Mouse (Mus musculus): ENCODE data around the gene Abhd13.

The Abhd13 gene

DNA sequence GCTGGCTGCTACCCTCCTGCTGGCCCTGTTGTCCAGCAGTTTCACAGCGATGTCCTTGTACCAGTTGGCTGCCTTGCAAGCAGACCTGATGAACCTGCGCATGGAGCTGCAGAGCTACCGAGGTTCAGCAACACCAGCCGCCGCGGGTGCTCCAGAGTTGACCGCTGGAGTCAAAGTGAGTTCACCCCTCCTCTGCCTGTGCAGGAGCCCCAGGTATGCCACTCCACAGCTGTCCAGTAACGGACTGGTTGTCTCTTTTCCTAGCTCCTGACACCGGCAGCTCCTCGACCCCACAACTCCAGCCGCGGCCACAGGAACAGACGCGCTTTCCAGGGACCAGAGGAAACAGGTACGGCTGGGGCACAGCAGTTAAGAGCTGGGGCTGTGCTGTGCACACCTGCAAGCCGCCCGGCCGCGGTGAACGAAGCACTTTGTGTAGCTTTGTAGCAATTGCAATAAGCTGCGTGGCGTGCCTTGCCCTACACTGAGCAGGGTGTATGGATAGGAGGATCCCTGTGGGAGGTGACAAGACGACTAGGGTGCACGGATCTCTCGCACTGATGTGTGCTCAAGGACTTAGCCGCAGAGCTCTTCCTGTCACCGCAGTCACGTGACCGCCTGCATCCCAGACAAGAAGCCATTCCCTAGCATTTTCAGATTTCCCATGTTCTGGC, 29.6 kb downstream of the Abhd13 start:
- intact Hi-C loops (cut with DNase I): no loop called here

DNA sequence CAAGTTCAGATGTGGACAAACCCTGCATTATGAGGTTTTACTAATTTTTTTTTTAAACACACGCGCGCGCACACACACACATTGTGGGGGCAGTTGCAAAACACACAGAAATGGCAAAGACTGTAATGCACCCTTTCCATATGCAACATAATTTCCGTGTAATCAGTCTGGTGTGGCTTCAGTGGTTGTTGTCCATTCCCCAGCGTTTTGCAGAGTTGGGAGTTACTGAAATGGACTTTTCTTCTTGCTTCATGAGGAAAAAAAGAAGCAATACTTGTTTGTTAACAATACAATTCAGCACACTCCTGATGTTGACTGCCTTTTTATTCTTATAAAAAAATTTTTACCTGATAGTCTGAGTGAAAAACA, 30.1 kb downstream of the Abhd13 start:
- intact Hi-C loops (cut with DNase I): no loop called here

DNA sequence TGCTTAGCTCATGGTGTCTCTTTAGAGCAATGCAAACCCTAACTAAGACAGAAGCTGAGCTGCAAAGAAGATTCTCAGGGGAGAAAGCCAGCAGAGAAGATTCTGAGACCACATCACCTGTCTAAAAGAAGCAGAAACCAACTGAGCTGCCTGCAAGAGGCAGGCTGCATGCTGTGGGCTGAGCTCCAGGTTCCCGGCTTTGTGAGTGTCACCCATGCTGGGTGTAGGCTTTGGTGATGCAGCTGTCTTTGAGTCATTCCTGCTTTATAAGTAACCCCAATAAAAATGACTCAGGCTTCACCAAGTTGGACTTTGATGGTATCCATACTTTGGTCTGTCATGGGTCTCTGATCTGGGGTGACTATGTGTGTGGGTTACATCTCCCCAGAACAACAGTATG, 38.7 kb downstream of the Abhd13 start:
- intact Hi-C loops (cut with DNase I): no loop called here

DNA sequence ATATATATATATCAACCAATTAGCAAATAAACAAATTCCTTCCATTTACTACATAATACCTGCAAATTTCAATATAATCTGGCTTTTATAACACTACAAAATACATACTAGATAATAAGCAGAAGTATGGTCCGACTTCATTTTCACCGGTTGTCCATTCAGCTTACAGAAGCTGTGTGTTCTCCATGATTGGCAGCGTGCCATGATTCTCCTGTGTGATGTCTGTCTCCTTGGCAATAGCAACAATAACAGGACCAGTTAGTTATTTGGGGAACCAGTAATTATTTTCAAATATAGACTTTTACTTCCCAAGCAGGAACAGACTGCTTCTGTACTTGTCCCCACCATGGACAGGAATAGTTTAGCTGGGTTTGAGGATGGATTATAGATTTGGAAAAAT, 39.7 kb downstream of the Abhd13 start:
- intact Hi-C loops (cut with DNase I): no loop called here

DNA sequence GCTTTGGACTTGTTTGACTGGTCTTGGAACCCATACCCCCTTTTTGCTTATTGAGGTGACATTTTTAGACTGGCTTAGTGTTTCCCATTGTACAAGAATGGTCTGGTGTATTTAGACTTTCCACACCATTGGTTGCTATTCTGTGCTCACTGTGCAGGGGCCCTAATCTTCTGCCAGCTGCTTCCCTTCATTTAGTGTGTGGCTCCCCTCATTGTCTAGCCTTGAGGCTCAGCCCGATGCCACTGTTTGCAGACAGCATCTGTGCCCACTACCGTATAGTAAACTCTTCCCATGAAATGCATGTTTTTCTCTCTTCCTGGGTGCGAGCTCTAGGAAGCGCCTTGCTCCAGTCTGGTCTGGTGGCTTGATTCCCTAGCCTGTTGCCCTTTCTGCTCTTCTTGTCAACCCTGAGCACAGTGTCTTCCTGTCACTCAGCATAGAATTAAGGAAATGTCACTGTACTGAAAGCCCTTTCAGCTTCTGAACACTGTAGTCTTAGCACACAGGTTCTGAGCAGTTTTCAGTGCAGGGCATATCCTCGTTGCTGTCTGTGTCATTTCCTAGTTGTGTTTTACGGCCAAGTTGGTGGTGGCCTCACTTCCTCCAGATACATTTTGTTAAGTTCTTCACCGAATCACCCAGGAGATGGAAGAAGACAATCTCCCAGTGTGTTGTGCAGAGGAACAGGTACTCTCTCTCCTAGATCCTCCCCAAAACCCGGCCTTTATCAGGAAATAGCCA, 53.0 kb downstream of the Abhd13 start:
- intact Hi-C loops (cut with DNase I): no loop called here

DNA sequence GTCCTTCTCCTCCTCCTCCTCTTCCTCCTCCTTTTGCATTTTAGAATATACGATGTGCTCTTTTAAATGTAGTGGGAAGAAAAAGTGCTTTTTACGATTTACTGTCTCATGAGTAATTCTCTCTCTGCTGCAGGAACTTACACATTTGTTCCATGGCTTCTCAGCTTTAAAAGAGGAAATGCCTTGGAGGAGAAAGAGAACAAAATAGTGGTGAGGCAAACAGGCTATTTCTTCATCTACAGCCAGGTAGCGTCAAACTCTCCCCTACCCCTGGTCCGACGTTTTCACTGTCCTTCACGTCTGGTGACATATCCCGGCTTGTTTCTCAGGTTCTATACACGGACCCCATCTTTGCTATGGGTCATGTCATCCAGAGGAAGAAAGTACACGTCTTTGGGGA, 53.7 kb downstream of the Abhd13 start:
- intact Hi-C loops (cut with DNase I): no loop called here

DNA sequence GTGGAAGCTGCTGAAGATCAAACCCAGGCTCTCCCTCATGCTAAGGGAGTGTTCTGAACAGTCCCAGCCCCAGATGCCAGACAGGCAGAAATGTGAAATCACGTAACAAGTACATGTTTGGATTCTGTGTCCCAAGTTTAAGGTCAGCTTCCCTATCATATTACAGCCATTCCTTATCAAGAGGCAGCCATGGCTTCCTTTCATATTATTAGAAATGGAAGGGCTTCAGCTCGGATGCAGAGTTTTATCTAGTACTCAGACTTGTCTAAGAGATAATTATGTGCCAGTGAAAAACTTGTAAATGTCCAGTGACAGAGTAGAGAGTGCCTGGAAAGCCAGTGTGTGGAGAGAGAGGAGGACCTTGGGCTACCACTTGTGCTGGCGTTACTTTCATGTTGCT, 63.4 kb downstream of the Abhd13 start:
- intact Hi-C loops (cut with DNase I): no loop called here
